Mouse (Mus musculus): Measurements from ENCODE around the gene Pak4.

Pak4 gene

GRCm38 (mm10) chr7:28597642-28598446 lies at the start of gene Pak4, which contains the start of gene Samd4b:
Gene Pak4, minus strand, starts transcription at chr7:28598185.
Gene Samd4b, minus strand, starts transcription at chr7:28598144.
- in situ Hi-C loops (cut with MboI; ENCODE audit: low pct_unique_long_range_greater_than_20kb in 1 of 2, low sequenced_read_pairs in 2 of 2, unreplicated experiment in 1 of 2) = no loop called here

GRCm38 (mm10) chr7:28647016-28647415 lies 49.0 kb upstream of the Pak4 start:
- in situ Hi-C loops (cut with MboI; ENCODE audit: low pct_unique_long_range_greater_than_20kb in 1 of 2, low sequenced_read_pairs in 2 of 2, unreplicated experiment in 1 of 2) = no loop called here

- in situ Hi-C loops (cut with MboI; ENCODE audit: low pct_unique_long_range_greater_than_20kb in 1 of 2, low sequenced_read_pairs in 2 of 2, unreplicated experiment in 1 of 2) = no loop called here
These were observed 48.0 kb upstream of the Pak4 start for GRCm38 (mm10) chr7:28645947-28646475.

- in situ Hi-C loops (cut with MboI; ENCODE audit: low pct_unique_long_range_greater_than_20kb in 1 of 2, low sequenced_read_pairs in 2 of 2, unreplicated experiment in 1 of 2) = no loop called here
These were observed 47.4 kb upstream of the Pak4 start for GRCm38 (mm10) chr7:28645366-28645765.

GRCm38 (mm10) chr7:28641546-28641945 lies 43.6 kb upstream of the Pak4 start:
- in situ Hi-C loops (cut with MboI; ENCODE audit: low pct_unique_long_range_greater_than_20kb in 1 of 2, low sequenced_read_pairs in 2 of 2, unreplicated experiment in 1 of 2) = no loop called here

- in situ Hi-C loops (cut with MboI; ENCODE audit: low pct_unique_long_range_greater_than_20kb in 1 of 2, low sequenced_read_pairs in 2 of 2, unreplicated experiment in 1 of 2) = no loop called here
These were observed 39.5 kb upstream of the Pak4 start for GRCm38 (mm10) chr7:28637511-28637910.

GRCm38 (mm10) chr7:28634128-28634527 lies 36.1 kb upstream of the Pak4 start:
- in situ Hi-C loops (cut with MboI; ENCODE audit: low pct_unique_long_range_greater_than_20kb in 1 of 2, low sequenced_read_pairs in 2 of 2, unreplicated experiment in 1 of 2) = no loop called here

- in situ Hi-C loops (cut with MboI; ENCODE audit: low pct_unique_long_range_greater_than_20kb in 1 of 2, low sequenced_read_pairs in 2 of 2, unreplicated experiment in 1 of 2) = no loop called here
These were observed 33.1 kb upstream of the Pak4 start, which contains the start of gene Acp7 for GRCm38 (mm10) chr7:28631073-28631472. Gene Acp7, minus strand, starts transcription at chr7:28631332.

- in situ Hi-C loops (cut with MboI; ENCODE audit: low pct_unique_long_range_greater_than_20kb in 1 of 2, low sequenced_read_pairs in 2 of 2, unreplicated experiment in 1 of 2) = loop anchor here in 1 of 2 experiments (25.0 kb wide), 1 partner anchor 187 kb away; the partner anchor contains the start of gene Gmfg
These were observed 26.8 kb upstream of the Pak4 start for GRCm38 (mm10) chr7:28624791-28625190.

GRCm38 (mm10) chr7:28619098-28619715 lies 21.2 kb upstream of the Pak4 start:
- in situ Hi-C loops (cut with MboI; ENCODE audit: low pct_unique_long_range_greater_than_20kb in 1 of 2, low sequenced_read_pairs in 2 of 2, unreplicated experiment in 1 of 2) = loop anchor here (10.0 to 25.0 kb wide), 2 partner anchors 106 to 182 kb away; partner anchors contain the start of gene Gmfg (in 1 of the 2)

GRCm38 (mm10) chr7:28605951-28606350 lies 8.0 kb upstream of the Pak4 start:
- in situ Hi-C loops (cut with MboI; ENCODE audit: low pct_unique_long_range_greater_than_20kb in 1 of 2, low sequenced_read_pairs in 2 of 2, unreplicated experiment in 1 of 2) = loop anchor here in 1 of 2 experiments (5.0 to 25.0 kb wide), 2 partner anchors 121 to 169 kb away; partner anchors contain the start of gene Gmfg

GRCm38 (mm10) chr7:28603788-28604187 lies 5.8 kb upstream of the Pak4 start:
- in situ Hi-C loops (cut with MboI; ENCODE audit: low pct_unique_long_range_greater_than_20kb in 1 of 2, low sequenced_read_pairs in 2 of 2, unreplicated experiment in 1 of 2) = loop anchor here in 1 of 2 experiments (25.0 kb wide), 1 partner anchor 166 kb away; the partner anchor contains the start of gene Gmfg

- in situ Hi-C loops (cut with MboI; ENCODE audit: low pct_unique_long_range_greater_than_20kb in 1 of 2, low sequenced_read_pairs in 2 of 2, unreplicated experiment in 1 of 2) = loop anchor here in 1 of 2 experiments (25.0 kb wide), 1 partner anchor 166 kb away; the partner anchor contains the start of gene Gmfg
These were observed 5.2 kb upstream of the Pak4 start for GRCm38 (mm10) chr7:28603136-28603535.

GRCm38 (mm10) chr7:28601668-28602067 lies 3.7 kb upstream of the Pak4 start:
- in situ Hi-C loops (cut with MboI; ENCODE audit: low pct_unique_long_range_greater_than_20kb in 1 of 2, low sequenced_read_pairs in 2 of 2, unreplicated experiment in 1 of 2) = loop anchor here in 1 of 2 experiments (25.0 kb wide), 1 partner anchor 164 kb away; the partner anchor contains the start of gene Gmfg

- in situ Hi-C loops (cut with MboI; ENCODE audit: low pct_unique_long_range_greater_than_20kb in 1 of 2, low sequenced_read_pairs in 2 of 2, unreplicated experiment in 1 of 2) = loop anchor here in 1 of 2 experiments (25.0 kb wide), 1 partner anchor 164 kb away; the partner anchor contains the start of gene Gmfg
These were observed 3.0 kb upstream of the Pak4 start for GRCm38 (mm10) chr7:28601029-28601428.

GRCm38 (mm10) chr7:28598951-28599350 lies 966 bp upstream of the Pak4 start:
- in situ Hi-C loops (cut with MboI; ENCODE audit: low pct_unique_long_range_greater_than_20kb in 1 of 2, low sequenced_read_pairs in 2 of 2, unreplicated experiment in 1 of 2) = no loop called here

GRCm38 (mm10) chr7:28597277-28597570 lies 761 bp downstream of the Pak4 start:
- in situ Hi-C loops (cut with MboI; ENCODE audit: low pct_unique_long_range_greater_than_20kb in 1 of 2, low sequenced_read_pairs in 2 of 2, unreplicated experiment in 1 of 2) = no loop called here

GRCm38 (mm10) chr7:28596436-28597276 lies 1.3 kb downstream of the Pak4 start:
- in situ Hi-C loops (cut with MboI; ENCODE audit: low pct_unique_long_range_greater_than_20kb in 1 of 2, low sequenced_read_pairs in 2 of 2, unreplicated experiment in 1 of 2) = no loop called here
